Mouse (Mus musculus) erythroblast, embryonic 14.5 days (primary cell): ENCODE measurements around the gene Rasgef1b.

ENCODE experiments used
- GATA1 ChIP-seq: IDR thresholded peaks from 2 replicates; pipeline ENCODE4 v1.6.1; 2012; ENCODE audit warnings: low read length, inconsistent platforms, mixed read lengths
- TAL1 ChIP-seq: IDR thresholded peaks from 3 replicates; pipeline ENCODE4 v1.6.1; 2012; ENCODE audit warnings: low read length, inconsistent platforms, mixed read lengths

DNA sequence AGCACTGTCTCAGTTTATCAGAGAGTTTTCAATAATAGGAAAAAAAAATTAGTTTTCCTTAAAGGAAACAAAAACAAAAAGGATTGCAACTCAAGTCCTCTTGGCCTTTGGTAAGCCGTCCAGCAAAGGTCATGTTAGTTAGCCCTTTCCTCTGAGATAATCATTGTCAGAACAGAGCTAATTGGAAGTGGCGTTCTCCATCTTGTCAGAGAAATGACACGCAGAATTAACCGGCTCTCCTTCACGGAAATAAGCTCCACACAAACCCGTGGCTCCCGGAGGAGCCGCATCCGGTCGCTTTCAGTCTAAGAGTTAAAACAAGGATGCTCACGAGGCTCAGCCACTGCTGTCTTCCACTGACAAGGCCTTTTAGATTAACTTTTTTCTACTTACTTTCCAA is 217.8 kb downstream of the Rasgef1b start:
- TF ChIP-seq GATA1, result no peak
- TF ChIP-seq TAL1, result no peak
